Mouse (Mus musculus) cerebral cortex, adult 2 months (tissue): Measurements from ENCODE around the gene Spin4.

Experiments used
- WGBS: fragments of 180-500 bp; shearing (Covaris S2); methylation state at CpG from one replicate; pipeline ENCODE4 v1.1.7; 2018; 5-methylcytosine and 5-hydroxymethylcytosine counted together

The Spin4 gene

DNA sequence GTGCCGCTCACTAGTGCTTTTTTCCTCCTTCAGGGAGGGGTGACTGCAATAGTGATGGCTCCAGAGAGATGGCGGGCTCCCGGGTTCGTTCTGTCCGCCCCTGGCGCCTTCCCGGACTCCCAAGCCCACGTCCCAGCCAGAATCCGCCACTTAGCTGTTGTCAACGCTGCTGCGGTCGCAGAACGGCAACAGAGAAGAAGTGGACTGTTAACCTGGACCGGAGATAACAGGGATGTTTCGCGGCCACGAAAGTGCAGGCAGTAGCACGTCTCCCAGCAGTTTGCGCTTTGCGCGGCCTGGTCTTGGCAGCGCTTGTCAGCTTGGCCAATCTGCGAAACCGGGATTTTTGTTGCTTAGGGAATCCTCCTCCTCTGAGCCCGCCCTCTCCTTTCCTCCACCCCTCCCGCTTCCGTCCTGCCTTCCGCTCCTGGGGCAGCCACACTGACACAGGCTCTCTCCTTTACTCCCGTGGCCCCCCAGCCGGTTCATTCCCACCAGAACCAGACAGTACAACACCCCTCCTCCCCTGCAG, at the start of gene Spin4:
Gene Spin4 (minus strand): TSS at position 322 of the 532 bp plus-strand sequence.
- 3% methylated on average over 28 of the region's 30 CpGs for WGBS

- 88% methylated on average over 5 of the region's 5 CpGs for WGBS
These were observed 1.4 kb upstream of the Spin4 start for GRCm38 (mm10) chrX:95027907-95028306.

DNA sequence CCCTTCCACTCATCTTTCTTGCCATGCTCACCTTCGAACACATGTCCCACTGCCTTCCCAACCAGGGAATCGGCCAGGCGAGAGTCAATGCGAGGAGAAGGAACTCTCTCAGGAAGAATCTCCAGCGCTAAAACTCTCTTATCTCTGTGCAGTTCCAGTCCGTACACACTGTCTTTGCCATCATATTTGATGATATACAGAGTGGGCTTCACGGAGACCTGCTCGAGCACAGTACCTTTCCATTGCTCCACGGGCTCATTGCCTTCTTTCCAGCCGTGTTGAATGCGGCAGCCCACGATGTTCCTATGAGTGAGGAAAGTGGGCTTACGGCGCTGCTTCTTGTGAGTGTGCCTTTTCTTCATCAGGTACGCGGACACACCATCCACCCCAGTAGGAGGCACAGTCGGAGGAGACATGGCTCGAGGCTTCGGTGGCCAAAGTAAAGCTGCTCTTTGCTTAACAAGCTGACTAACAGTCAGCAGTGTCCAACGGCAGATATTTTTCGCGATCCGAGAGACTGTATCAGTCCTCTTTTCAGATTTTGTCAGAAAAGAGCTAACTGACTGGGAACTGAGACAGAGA, 612 bp downstream of the Spin4 start:
- WGBS: 4% methylated on average over 23 of the region's 23 CpGs

- 4% methylated on average over 4 of the region's 4 CpGs for WGBS
These were observed 14.4 kb downstream of the Spin4 start for GRCm38 (mm10) chrX:95012033-95012432.

DNA sequence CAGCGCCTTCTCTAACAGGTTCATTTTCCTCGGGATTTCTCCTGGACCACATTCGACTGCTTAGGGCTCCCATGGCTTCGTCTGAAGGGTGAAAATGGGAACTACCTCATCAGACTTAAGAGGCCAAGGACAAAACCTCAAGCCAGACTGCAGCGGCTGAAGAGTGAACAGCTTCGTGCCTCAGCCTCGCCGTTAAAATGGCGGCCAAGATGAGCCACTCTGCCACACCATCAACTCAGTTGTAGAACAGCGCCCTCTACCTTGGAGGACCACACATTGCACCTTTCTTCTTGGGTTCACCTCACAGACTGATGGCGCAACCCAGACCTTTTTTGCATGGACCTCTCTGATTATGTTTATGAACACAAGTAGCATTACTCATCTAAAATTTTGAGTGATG, 27.6 kb downstream of the Spin4 start:
- WGBS: 95% methylated on average over 11 of the region's 11 CpGs

DNA sequence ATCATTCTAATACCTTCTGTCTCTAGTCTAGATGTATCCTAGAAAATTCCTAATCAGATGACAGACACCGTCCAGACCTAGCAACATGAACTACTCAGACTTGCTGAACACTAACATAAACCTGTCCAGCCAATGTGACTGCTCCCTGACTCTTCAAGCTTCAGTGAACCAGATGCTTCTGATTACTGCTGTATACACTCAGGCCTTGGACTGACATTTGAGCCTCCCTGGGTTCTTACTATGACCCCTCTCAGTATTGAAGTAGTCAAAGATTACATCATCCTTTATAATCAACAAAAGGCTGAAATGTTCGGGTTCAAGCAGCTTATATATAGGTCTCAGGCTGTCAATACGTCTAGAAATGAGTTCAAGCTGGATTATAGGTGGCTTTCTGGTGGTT, 32.4 kb downstream of the Spin4 start:
- WGBS: 64% methylated on average over 3 of the region's 3 CpGs

DNA sequence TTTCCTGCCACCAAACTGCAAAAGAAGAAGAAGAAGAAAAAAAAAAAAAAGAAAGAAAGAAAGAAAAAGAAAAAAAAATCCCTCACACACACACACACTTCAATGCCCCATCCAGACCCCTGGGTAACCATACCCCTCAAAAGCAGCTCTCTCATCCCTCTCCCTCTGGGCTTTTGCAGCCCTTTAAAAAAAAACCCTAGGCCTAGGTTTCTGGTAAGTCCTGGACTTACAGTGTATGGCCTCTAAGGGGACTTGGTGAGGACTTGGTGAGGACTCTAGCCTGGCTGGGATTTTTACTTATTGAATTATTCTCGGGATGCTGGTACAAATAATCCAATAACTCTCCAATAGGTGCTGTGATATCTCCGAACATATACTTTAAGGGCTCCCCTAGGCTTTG, 35.6 kb downstream of the Spin4 start:
- 92% methylated on average over 2 of the region's 2 CpGs for WGBS

GRCm38 (mm10) chrX:94990080-94990825, 36.2 kb downstream of the Spin4 start:
- 7% methylated on average over 28 of the region's 29 CpGs for WGBS
